In the genomic region with DNA sequence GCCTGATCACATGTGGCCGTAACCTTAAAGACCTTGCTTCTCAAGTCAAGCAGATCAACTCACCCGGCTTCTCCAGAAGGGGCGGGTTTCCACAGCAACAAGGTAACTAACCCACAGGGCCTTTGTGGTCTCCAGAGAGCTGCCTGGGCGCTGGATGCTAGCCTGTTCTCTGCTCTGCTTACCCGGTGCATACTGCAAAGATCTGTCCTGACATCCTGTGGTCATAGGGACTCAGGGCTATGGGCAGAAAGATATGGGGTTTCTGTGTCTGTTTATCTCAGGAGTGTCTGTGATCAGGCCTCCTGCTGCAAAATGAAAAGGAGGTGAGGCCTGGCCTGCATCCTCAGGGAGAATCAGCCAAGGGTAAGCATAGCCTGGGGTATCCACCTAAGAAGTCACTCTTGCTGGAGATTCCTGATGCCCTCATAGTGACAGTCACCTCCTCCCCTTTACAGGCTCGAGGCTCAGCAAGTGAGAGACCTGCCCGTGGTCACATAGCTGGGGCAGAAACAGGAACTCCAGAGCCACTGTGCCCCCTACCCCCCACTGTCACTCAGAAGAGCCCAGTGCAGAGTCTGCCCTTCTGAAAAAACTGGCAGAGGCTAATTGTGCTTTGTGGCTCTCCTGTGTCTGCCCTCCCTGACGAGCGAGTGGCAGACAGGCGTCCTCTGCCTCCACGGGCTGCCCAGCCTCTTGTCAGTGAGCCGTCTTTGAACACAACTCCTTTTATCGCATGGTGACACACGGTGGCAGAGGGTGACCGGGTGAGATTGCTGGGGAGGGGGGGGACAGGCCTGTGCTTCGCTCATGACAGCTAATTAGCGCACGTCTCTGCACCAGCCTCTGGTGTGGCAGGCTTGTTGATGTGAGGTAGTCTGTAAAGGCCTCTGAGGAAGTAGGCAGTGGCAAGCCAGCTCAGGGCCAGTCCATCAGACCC, we compare ENCODE assay signal across 8 mouse cellular contexts.
DNase-seq lines count a peak whose midpoint lies in the region; ATAC-seq lines count a peak whose summit lies in the region.

No protein-coding gene starts in this region.

- no peaks in the 10 kb centered on the region for H3K9me3 ChIP-seq in hindbrain, embryonic 13.5 days
- no peaks in the 10 kb centered on the region for H3K9me3 ChIP-seq in midbrain, embryonic 14.5 days (ENCODE audit: control insufficient read depth, low read length)

- 15% methylated on average over 18 of the region's 18 CpGs for WGBS in hindbrain, embryonic 13.5 days
- 8% methylated on average over 18 of the region's 18 CpGs for WGBS in midbrain, embryonic 14.5 days

- no peak overlapping the region for H3K4me2 ChIP-seq in hindbrain, embryonic 13.5 days
- H3K4me2 ChIP-seq in midbrain, embryonic 14.5 days (ENCODE audit: low read length), result no peak overlapping the region; the same call in 1 of the 2 replicates

- intact Hi-C loops in heart, postnatal 10 days (cut with DNase I), result no loop called here

- peak; percentile 95 for DNase-seq in heart, adult 11 months
- DNase-seq in heart, postnatal 10 days, result no peak
- peak; percentile 72 for DNase-seq in c-Kit-negative CD71-positive TER-119-positive erythroid progenitor cells, embryonic 14.5 days (ENCODE audit: low read depth, low spot score)
- peak; percentile 69 for DNase-seq in midbrain, embryonic 14.5 days
- no peak for DNase-seq in urinary bladder, postnatal 36 days (ENCODE audit: low spot score in 2 of 2)
- no peak for DNase-seq in lung, postnatal 10 days
- DNase-seq in kidney, adult 11 months, result no peak

- H3K4me3 ChIP-seq in hindbrain, embryonic 13.5 days, result no peak overlapping the region
- H3K4me3 ChIP-seq in midbrain, embryonic 14.5 days (replicated peaks; ENCODE audit: low read depth, low read length), result no peak overlapping the region

- H3K27ac ChIP-seq in hindbrain, embryonic 13.5 days, result peak overlapping the region; percentile 85
- H3K27ac ChIP-seq in midbrain, embryonic 14.5 days (replicated peaks; ENCODE audit: low read depth, low read length), result peak overlapping the region; percentile 86

- H3K27me3 ChIP-seq in hindbrain, embryonic 13.5 days, result no peaks in the 10 kb centered on the region; the same call in 1 of the 2 replicates
- H3K27me3 ChIP-seq in midbrain, embryonic 14.5 days (ENCODE audit: control insufficient read depth, insufficient read depth, low read length), result no peaks in the 10 kb centered on the region

- peaks cover 99% of the 10 kb centered on the region for H3K4me1 ChIP-seq in hindbrain, embryonic 13.5 days (replicated peaks)
- peaks cover 92% of the 10 kb centered on the region for H3K4me1 ChIP-seq in midbrain, embryonic 14.5 days (ENCODE audit: control insufficient read depth, insufficient read depth, low read length)

- no peaks in the 10 kb centered on the region for H3K36me3 ChIP-seq in hindbrain, embryonic 13.5 days
- H3K36me3 ChIP-seq in midbrain, embryonic 14.5 days (ENCODE audit: control insufficient read depth, insufficient read depth, low read length), result no peaks in the 10 kb centered on the region

- ATAC-seq in hindbrain, embryonic 13.5 days (ENCODE audit: low FRiP score), result no peak
- peak; percentile 21; the same call in 1 of the 2 replicates for ATAC-seq in midbrain, embryonic 14.5 days (ENCODE audit: low FRiP score, low TSS enrichment)

- peak overlapping the region; percentile 56 for H3K9ac ChIP-seq in hindbrain, embryonic 13.5 days
- no peak overlapping the region; the same call in 1 of the 2 replicates for H3K9ac ChIP-seq in midbrain, embryonic 14.5 days (replicated peaks; ENCODE audit: low read length)

Comparison
In these comparisons a context has a peak if more than half of its experiments do, and no peak if none do; other contexts are left out.
1. DNase-seq: peak in heart, adult 11 months (single experiment), c-Kit-negative CD71-positive TER-119-positive erythroid progenitor cells, embryonic 14.5 days (single experiment) and midbrain, embryonic 14.5 days (single experiment); none in heart, postnatal 10 days (0 of 2), urinary bladder, postnatal 36 days (0 of 2), lung, postnatal 10 days (single experiment) and kidney, adult 11 months (single experiment).